Mouse (Mus musculus): Measurements from ENCODE around the gene Lama1. TPM values are rescaled to one million over a fixed set of nuclear protein-coding genes. Genes with fewer than 3 reads are reported as not detected.

Lama1 gene
- polyA plus RNA-seq, 1 experiment: not detected

- H3K4me3 ChIP-seq (ENCODE audit: insufficient read depth, poor library complexity, severe bottlenecking): no peak overlapping the region
- H3K36me3 ChIP-seq (ENCODE audit: control insufficient read depth, insufficient read depth): no peaks in the 10 kb centered on the region
- peaks cover 11% of the 10 kb centered on the region for H3K27me3 ChIP-seq (ENCODE audit: control insufficient read depth, insufficient read depth, insufficient read length)
- H3K79me3 ChIP-seq (ENCODE audit: low read depth): no peaks in the 10 kb centered on the region
- H3ac ChIP-seq (ENCODE audit: control insufficient read depth, insufficient read length, low read depth): no peak overlapping the region
- TF ChIP-seq CEBPB (IDR thresholded peaks at IDR 0.05; ENCODE audit: low read depth): no peak
- TF ChIP-seq CTCF (IDR thresholded peaks at IDR 0.05; ENCODE audit: control insufficient read depth, insufficient read depth, insufficient read length): no peak
- no peak for TF ChIP-seq MYOG (IDR thresholded peaks at IDR 0.05; ENCODE audit: control insufficient read depth, extremely low read depth, insufficient read length)
- TF ChIP-seq USF1 (IDR thresholded peaks at IDR 0.05; ENCODE audit: low read depth): no peak
- no peak for TF ChIP-seq MYOD1 (IDR thresholded peaks at IDR 0.05; ENCODE audit: control insufficient read depth, insufficient read length, low read depth)
- no peak for TF ChIP-seq MAX (IDR thresholded peaks at IDR 0.05)
- no peak for TF ChIP-seq FOSL1 (IDR thresholded peaks at IDR 0.05; ENCODE audit: insufficient read depth, low read length, poor library complexity, severe bottlenecking)
- no peaks in the 10 kb centered on the region for H3K79me2 ChIP-seq (ENCODE audit: control insufficient read depth, insufficient read depth)
These were observed 67.3 kb downstream of the Lama1 start for GRCm38 (mm10) chr17:67764167-67764871.

- H3K4me3 ChIP-seq (ENCODE audit: insufficient read depth, poor library complexity, severe bottlenecking): no peak overlapping the region
- no peaks in the 10 kb centered on the region for H3K79me2 ChIP-seq (ENCODE audit: control insufficient read depth, insufficient read depth)
- no peak overlapping the region for H3ac ChIP-seq (ENCODE audit: control insufficient read depth, insufficient read length, low read depth)
- TF ChIP-seq CTCF (IDR thresholded peaks at IDR 0.05; ENCODE audit: control insufficient read depth, insufficient read depth, insufficient read length) (no peak), USF1 (IDR thresholded peaks at IDR 0.05; ENCODE audit: low read depth) (no peak), FOSL1 (IDR thresholded peaks at IDR 0.05; ENCODE audit: insufficient read depth, low read length, poor library complexity, severe bottlenecking) (no peak), MYOG (IDR thresholded peaks at IDR 0.05; ENCODE audit: control insufficient read depth, extremely low read depth, insufficient read length) (no peak), MYOD1 (IDR thresholded peaks at IDR 0.05; ENCODE audit: control insufficient read depth, insufficient read length, low read depth) (no peak), MAX (IDR thresholded peaks at IDR 0.05) (no peak), CEBPB (IDR thresholded peaks at IDR 0.05; ENCODE audit: low read depth) (no peak)
- H3K27me3 ChIP-seq (ENCODE audit: control insufficient read depth, insufficient read depth, insufficient read length): peaks cover 10% of the 10 kb centered on the region
- no peaks in the 10 kb centered on the region for H3K36me3 ChIP-seq (ENCODE audit: control insufficient read depth, insufficient read depth)
- H3K79me3 ChIP-seq (ENCODE audit: low read depth): no peaks in the 10 kb centered on the region
These were observed 76.5 kb downstream of the Lama1 start for GRCm38 (mm10) chr17:67773608-67774007.

- Histone ChIP-seq H3K27me3 (ENCODE audit: control insufficient read depth, insufficient read depth, insufficient read length) (peaks cover 16% of the 10 kb centered on the region), H3K4me3 (ENCODE audit: insufficient read depth, poor library complexity, severe bottlenecking) (no peak overlapping the region), H3K36me3 (ENCODE audit: control insufficient read depth, insufficient read depth) (no peaks in the 10 kb centered on the region), H3ac (ENCODE audit: control insufficient read depth, insufficient read length, low read depth) (no peak overlapping the region), H3K79me2 (ENCODE audit: control insufficient read depth, insufficient read depth) (no peaks in the 10 kb centered on the region), H3K79me3 (ENCODE audit: low read depth) (no peaks in the 10 kb centered on the region)
- TF ChIP-seq MAX (IDR thresholded peaks at IDR 0.05) (no peak), MYOG (IDR thresholded peaks at IDR 0.05; ENCODE audit: control insufficient read depth, extremely low read depth, insufficient read length) (no peak), FOSL1 (IDR thresholded peaks at IDR 0.05; ENCODE audit: insufficient read depth, low read length, poor library complexity, severe bottlenecking) (no peak), CEBPB (IDR thresholded peaks at IDR 0.05; ENCODE audit: low read depth) (no peak), USF1 (IDR thresholded peaks at IDR 0.05; ENCODE audit: low read depth) (no peak), CTCF (IDR thresholded peaks at IDR 0.05; ENCODE audit: control insufficient read depth, insufficient read depth, insufficient read length) (peak; percentile 3)
These were observed 79.7 kb downstream of the Lama1 start for GRCm38 (mm10) chr17:67776764-67777163.

GRCm38 (mm10) chr17:67779812-67780211 lies 82.8 kb downstream of the Lama1 start:
- peaks cover 22% of the 10 kb centered on the region for H3K27me3 ChIP-seq (ENCODE audit: control insufficient read depth, insufficient read depth, insufficient read length)
- no peaks in the 10 kb centered on the region for H3K79me3 ChIP-seq (ENCODE audit: low read depth)
- no peaks in the 10 kb centered on the region for H3K36me3 ChIP-seq (ENCODE audit: control insufficient read depth, insufficient read depth)
- no peak for TF ChIP-seq CEBPB (IDR thresholded peaks at IDR 0.05; ENCODE audit: low read depth)
- no peak for TF ChIP-seq MYOD1 (IDR thresholded peaks at IDR 0.05; ENCODE audit: control insufficient read depth, insufficient read length, low read depth)
- no peak for TF ChIP-seq FOSL1 (IDR thresholded peaks at IDR 0.05; ENCODE audit: insufficient read depth, low read length, poor library complexity, severe bottlenecking)
- TF ChIP-seq USF1 (IDR thresholded peaks at IDR 0.05; ENCODE audit: low read depth): no peak
- no peak for TF ChIP-seq CTCF (IDR thresholded peaks at IDR 0.05; ENCODE audit: control insufficient read depth, insufficient read depth, insufficient read length)
- TF ChIP-seq MYOG (IDR thresholded peaks at IDR 0.05; ENCODE audit: control insufficient read depth, extremely low read depth, insufficient read length): no peak
- no peak for TF ChIP-seq MAX (IDR thresholded peaks at IDR 0.05)
- no peak overlapping the region for H3ac ChIP-seq (ENCODE audit: control insufficient read depth, insufficient read length, low read depth)
- H3K4me3 ChIP-seq (ENCODE audit: insufficient read depth, poor library complexity, severe bottlenecking): no peak overlapping the region
- no peaks in the 10 kb centered on the region for H3K79me2 ChIP-seq (ENCODE audit: control insufficient read depth, insufficient read depth)

GRCm38 (mm10) chr17:67791091-67791490 lies 94.0 kb downstream of the Lama1 start:
- TF ChIP-seq FOSL1 (IDR thresholded peaks at IDR 0.05; ENCODE audit: insufficient read depth, low read length, poor library complexity, severe bottlenecking) (no peak), MAX (IDR thresholded peaks at IDR 0.05) (no peak), USF1 (IDR thresholded peaks at IDR 0.05; ENCODE audit: low read depth) (no peak), MYOD1 (IDR thresholded peaks at IDR 0.05; ENCODE audit: control insufficient read depth, insufficient read length, low read depth) (no peak), CEBPB (IDR thresholded peaks at IDR 0.05; ENCODE audit: low read depth) (no peak), CTCF (IDR thresholded peaks at IDR 0.05; ENCODE audit: control insufficient read depth, insufficient read depth, insufficient read length) (no peak), MYOG (IDR thresholded peaks at IDR 0.05; ENCODE audit: control insufficient read depth, extremely low read depth, insufficient read length) (no peak)
- H3K79me2 ChIP-seq (ENCODE audit: control insufficient read depth, insufficient read depth): no peaks in the 10 kb centered on the region
- no peak overlapping the region for H3K4me3 ChIP-seq (ENCODE audit: insufficient read depth, poor library complexity, severe bottlenecking)

More at GRCm38 (mm10) chr17:67791091-67791490, 94.0 kb downstream of the Lama1 start:
- H3K36me3 ChIP-seq (ENCODE audit: control insufficient read depth, insufficient read depth): no peaks in the 10 kb centered on the region
- H3K79me3 ChIP-seq (ENCODE audit: low read depth): no peaks in the 10 kb centered on the region
- peaks cover 15% of the 10 kb centered on the region for H3K27me3 ChIP-seq (ENCODE audit: control insufficient read depth, insufficient read depth, insufficient read length)
- H3ac ChIP-seq (ENCODE audit: control insufficient read depth, insufficient read length, low read depth): no peak overlapping the region

All from C2C12 (cell line).